Mouse (Mus musculus) gastrocnemius, postnatal 36 days (tissue): ENCODE data around the gene Ramac. TPM values are rescaled to one million over a fixed set of nuclear protein-coding genes. Genes with fewer than 3 reads are reported as not detected.

ENCODE experiments used
- DNase-seq, 2 experiments: peaks; one replicate each; pipeline ENCODE4 v3.0.0; 2022
- intact Hi-C: fragments of 180-260 bp; cut with DNase I; formaldehyde crosslinking; loops from one replicate; pipeline ENCODE4 v1.15.1; 2025
- long read RNA-seq, 2 experiments: library from polyadenylated mRNA; stranded (forward); transcript quantifications; one replicate each; pipeline ENCODE4 v2.0.0; 2021
- total RNA-seq, 2 experiments: library from RNA; stranded (reverse); gene quantifications; 2 replicates each; pipeline ENCODE4 v1.2.3; 2021

The Ramac gene
- total RNA-seq = 10 to 100 TPM; 17.7 to 23.7 TPM
- long read RNA-seq, experiment 1, transcript Ramac-201 (3 exons, 1,452 nt) = major isoform, 62 of 74 reads
- long read RNA-seq, experiment 1, partial matches to known transcripts = 0 of 74 reads
- long read RNA-seq, experiment 1, other reads (novel, unspliced or antisense) = 12 of 74 reads
- long read RNA-seq, experiment 2, transcript Ramac-201 (3 exons, 1,452 nt) = major isoform, 58 of 73 reads
- long read RNA-seq, experiment 2, partial matches to known transcripts = 14 of 73 reads
- long read RNA-seq, experiment 2, other reads (novel, unspliced or antisense) = 1 of 73 reads

DNA sequence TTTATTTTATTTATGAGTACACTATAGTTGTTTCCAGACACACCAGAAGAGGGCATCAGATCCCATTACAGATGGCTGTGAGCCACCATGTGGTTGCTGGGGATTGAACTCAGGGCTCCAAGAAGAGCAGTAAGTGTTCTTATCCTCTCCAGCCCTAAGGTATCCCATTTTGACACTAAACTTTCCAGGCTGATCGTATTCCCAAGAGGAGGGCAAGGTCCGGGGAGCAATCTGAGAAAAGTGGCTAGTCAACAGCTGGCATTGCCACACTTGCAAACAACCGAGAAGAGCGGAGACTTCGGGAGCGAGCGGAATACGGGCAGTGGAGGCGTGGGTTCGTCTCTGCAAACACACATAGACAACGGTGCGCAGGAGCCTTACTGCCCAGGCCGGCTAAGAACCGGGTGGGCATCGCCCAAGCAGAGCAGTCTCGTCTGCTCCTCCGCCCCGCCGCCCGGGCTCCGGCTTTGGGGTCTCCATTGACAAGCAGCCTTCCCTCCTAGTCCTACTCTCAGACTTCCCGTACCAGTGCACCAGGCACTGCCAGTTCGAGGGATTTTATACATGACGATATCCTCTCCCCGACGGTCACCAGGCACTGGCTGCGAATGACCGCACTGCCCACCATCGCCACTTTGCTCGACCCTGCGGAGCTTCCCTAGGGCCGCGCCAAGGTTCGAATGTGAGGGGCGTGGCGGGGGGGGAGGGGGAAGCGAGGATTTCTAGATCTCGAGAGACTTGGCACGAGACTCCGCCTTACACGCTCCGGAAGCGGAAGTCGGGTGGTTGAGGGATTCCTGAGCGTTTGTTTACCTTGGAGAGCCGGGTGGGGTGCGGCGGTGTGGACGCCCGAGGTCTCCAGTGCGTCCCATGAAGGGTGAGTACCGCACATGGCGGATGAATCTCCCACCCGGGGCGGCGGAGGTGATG is at the start of gene Ramac:
TSS of gene Ramac (plus strand) at position 746 of the 930 bp plus-strand sequence.
- DNase-seq = peak; percentile 73 to 78
- intact Hi-C loops = no loop called here

GRCm38 (mm10) chr7:81718657-81719056 is 44.1 kb upstream of the Ramac start:
- DNase-seq = no peak
- intact Hi-C loops = no loop called here

GRCm38 (mm10) chr7:81719216-81719661 is 43.5 kb upstream of the Ramac start:
- intact Hi-C loops = no loop called here
- no peak for DNase-seq

DNA sequence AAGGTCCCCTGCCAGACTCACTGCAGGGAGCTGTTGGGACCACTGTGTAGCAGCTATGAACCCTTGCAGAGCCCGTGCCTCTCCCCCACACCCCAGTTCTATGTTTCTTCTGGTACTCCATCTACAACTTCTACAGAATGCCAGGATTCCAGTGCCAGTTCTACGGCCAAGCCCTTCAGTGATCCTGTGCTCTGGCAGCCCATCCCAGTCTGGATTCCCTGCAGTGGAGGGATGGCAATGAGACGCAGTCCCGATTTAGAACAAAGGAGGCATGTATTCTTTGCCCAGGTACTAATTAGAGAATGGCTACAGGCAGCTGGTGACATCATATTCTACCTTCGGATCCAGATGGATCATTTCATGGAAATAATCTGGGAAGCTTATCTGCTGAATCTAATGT is 41.5 kb upstream of the Ramac start:
- intact Hi-C loops = no loop called here
- no peak for DNase-seq

GRCm38 (mm10) chr7:81723851-81724250 is 38.9 kb upstream of the Ramac start:
- intact Hi-C loops = no loop called here
- DNase-seq = no peak

GRCm38 (mm10) chr7:81725986-81726727 is 36.6 kb upstream of the Ramac start:
- no peak for DNase-seq
- intact Hi-C loops = no loop called here

DNA sequence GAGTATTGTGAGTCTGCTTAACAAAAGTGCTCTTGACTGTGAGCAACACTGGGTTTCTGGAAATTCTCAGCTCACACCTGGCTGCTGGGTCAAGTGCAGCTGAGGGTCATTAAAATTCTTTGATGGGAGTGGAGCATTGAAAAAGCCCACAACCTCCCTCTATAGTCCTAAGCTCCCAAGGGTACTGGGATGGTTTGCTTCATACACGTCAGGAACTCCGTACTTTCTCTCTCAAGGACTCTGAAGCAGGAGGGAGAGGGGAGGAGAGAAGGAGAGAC is 36.1 kb upstream of the Ramac start:
- DNase-seq = no peak
- intact Hi-C loops = no loop called here

DNA sequence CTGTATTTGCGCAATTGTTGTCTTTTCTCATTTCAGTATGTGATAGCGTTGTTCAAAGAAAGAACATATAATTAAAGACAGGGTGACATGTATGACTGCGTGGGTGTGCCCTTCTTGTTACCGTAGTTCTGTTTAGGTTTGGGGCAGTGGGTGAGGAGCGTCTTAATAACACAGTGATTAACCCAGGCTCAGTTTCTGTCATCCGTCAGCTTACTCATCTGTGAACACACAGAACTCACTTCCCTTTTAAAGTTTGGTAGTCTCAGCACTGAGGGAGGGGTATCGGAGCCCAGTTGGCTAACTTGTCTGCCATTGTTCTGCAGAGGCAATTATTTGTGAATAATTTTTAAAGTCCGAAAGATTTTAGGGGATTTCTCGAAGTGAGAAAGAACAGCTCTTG is 35.0 kb upstream of the Ramac start:
- no peak for DNase-seq
- intact Hi-C loops = no loop called here

GRCm38 (mm10) chr7:81729787-81730186 is 32.9 kb upstream of the Ramac start:
- no peak for DNase-seq
- intact Hi-C loops = no loop called here

- intact Hi-C loops = no loop called here
- no peak for DNase-seq
These were observed 31.5 kb upstream of the Ramac start for GRCm38 (mm10) chr7:81731181-81731651.

DNA sequence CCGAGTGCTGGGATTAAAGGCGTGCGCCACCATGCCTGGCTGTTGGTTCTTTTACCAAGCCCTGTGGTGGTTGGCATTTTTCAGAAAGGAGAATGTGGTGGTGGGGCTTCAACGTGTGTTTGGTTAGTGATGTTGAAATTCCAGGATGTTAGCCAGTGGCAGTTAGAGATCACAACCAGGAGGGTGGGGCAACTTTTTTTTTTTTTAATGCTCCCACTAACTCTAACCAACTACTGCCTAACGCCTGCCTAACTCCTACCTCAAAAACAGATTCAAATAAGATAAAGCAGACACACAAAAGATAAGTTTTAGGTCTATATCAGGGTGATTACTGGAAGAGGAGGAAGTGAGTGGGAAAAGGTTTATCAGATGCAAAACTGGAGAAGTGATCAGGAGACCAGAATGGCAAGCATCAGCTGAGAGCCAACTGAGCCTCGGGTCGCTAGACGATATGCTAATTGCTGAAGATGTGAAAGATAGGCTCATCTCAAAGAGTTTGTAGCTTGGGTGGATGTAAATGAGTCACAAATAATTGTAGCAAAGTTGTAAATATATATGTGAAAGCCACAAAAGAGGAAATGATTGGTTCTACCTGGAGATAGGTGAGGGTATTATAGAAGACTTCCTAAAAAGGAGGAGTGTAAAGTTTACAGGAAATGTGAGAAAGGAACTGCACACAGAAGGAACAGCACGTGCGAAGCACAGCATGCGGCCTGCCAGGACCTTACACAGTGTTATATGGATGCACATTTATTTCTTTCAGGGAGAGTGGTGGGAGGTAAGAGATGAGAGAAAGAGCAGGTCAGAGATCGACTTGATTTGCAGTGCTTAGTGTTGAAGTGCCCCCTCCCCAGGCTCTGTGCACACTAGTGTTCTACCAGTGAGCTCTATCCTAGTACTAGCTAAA is 30.3 kb upstream of the Ramac start:
- intact Hi-C loops = no loop called here
- no peak for DNase-seq

DNA sequence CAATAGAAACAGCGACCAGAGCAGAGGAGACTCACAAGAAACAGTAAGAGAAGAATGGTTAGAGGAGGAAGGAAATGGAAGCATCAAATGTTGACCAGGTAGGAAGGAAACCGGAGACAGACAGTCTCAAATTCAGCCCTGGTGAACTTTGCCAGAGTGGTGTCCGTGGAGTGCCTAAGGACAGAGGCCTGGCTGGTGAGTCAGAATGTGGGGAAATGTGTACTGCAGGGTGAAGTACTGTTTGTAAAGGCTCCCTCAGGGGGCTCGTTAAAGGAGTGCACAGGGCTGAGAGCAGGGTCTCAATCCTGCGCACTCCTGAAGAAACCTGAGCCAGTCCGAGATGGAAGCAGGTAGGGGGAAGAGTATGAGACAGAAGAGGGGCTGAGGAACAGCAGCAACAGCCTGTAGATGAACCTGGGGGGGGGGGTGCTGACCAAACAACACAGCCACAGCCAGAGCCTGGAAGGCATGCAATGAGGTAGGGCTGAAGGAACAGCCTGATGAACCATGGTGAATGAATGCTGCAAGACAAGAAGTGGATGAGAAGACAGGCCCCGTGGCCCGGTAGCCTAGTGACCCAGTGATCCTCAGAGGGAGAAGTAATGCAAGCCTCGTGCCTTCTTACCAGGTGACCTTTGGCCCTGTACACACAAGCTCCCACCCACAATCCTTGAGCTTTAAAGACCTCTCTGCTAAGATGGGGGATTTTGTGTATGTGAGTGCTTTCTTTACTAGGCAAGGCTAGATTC is 27.3 kb upstream of the Ramac start:
- intact Hi-C loops = no loop called here
- no peak for DNase-seq

GRCm38 (mm10) chr7:81738720-81739385 is 23.9 kb upstream of the Ramac start:
- DNase-seq = no peak
- intact Hi-C loops = no loop called here

- no peak for DNase-seq
- intact Hi-C loops = no loop called here
These were observed 22.7 kb upstream of the Ramac start for GRCm38 (mm10) chr7:81740010-81740409.

GRCm38 (mm10) chr7:81744145-81744544 is 18.6 kb upstream of the Ramac start:
- intact Hi-C loops = no loop called here
- no peak for DNase-seq

- no peak for DNase-seq
- intact Hi-C loops = loop anchor here (2.0 kb wide), 1 partner anchor 49 kb away; no protein-coding TSS in a partner anchor
These were observed 14.8 kb upstream of the Ramac start for GRCm38 (mm10) chr7:81747956-81748355.

GRCm38 (mm10) chr7:81763110-81763845 is 553 bp downstream of the Ramac start:
- intact Hi-C loops = no loop called here
- peak in 1 of 2 experiments; percentile 7 for DNase-seq
